Mouse (Mus musculus) adrenal gland, postnatal 4 days (tissue): ENCODE measurements around the gene Chd6. TPM values are rescaled to one million over a fixed set of nuclear protein-coding genes. Genes with fewer than 3 reads are reported as not detected.

ENCODE experiments used
- DNase-seq, 2 experiments: peaks; one replicate each; pipeline ENCODE4 v3.0.0; 2021 to 2022; ENCODE audit warnings: low spot score in 2 of 2, mixed read lengths in 2 of 2
- total RNA-seq, 2 experiments: library from RNA; stranded (reverse); gene quantifications; 2 replicates each; pipeline ENCODE4 v1.2.3; 2021

The Chd6 gene
- total RNA-seq, 2 experiments from 2014 or later: 57.8 to 62.7 TPM

GRCm38 (mm10) chr2:160933890-160934289, 175.0 kb downstream of the Chd6 start:
- DNase-seq: no peak

- no peak for DNase-seq
Measured at GRCm38 (mm10) chr2:160932981-160933380, 175.9 kb downstream of the Chd6 start.

GRCm38 (mm10) chr2:160932325-160932724, 176.6 kb downstream of the Chd6 start:
- DNase-seq: no peak

DNA sequence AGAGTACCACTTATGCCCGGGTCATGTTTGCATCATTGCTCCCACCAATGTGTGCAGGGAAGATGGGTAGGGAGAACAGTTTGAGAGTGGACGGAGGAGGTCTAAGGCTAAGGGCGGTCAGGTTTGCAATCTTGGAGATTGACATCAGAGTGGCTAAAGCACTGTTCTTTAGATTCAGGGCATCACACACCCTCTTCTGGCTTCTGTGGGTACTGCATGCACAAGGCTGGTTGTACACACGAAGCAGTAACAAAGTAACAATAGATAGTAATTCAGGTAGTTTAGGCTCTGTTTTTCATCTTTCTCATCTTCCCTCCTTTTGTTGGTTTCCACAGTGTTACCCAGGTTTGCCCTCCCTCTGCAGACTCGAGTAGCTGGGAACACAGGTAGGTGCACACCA, 177.5 kb downstream of the Chd6 start:
- DNase-seq: no peak

- no peak for DNase-seq
Measured at GRCm38 (mm10) chr2:160925203-160925602, 183.7 kb downstream of the Chd6 start.

DNA sequence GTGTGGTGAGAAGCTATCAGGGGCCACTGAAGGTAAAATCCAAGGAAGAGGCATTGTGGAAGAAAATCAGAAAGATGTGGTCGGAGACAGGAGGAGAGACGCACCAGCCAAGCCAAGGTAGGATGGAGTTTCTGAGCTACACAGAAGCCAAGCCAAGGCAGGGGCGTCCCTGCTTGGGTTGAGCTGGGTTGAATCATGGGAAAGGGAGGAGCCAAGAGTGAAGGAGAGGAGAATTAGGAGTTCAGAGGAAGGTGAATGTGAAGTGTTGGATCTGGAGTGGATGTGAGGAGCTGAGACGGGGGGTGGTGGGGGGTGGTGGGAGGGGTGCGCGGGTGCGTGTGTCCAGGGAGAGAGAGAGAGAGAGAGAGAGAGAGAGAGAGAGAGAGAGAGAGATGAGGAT, 187.6 kb downstream of the Chd6 start:
- DNase-seq: no peak

- DNase-seq: no peak
Measured at GRCm38 (mm10) chr2:160918930-160919215, 190.0 kb downstream of the Chd6 start.

DNA sequence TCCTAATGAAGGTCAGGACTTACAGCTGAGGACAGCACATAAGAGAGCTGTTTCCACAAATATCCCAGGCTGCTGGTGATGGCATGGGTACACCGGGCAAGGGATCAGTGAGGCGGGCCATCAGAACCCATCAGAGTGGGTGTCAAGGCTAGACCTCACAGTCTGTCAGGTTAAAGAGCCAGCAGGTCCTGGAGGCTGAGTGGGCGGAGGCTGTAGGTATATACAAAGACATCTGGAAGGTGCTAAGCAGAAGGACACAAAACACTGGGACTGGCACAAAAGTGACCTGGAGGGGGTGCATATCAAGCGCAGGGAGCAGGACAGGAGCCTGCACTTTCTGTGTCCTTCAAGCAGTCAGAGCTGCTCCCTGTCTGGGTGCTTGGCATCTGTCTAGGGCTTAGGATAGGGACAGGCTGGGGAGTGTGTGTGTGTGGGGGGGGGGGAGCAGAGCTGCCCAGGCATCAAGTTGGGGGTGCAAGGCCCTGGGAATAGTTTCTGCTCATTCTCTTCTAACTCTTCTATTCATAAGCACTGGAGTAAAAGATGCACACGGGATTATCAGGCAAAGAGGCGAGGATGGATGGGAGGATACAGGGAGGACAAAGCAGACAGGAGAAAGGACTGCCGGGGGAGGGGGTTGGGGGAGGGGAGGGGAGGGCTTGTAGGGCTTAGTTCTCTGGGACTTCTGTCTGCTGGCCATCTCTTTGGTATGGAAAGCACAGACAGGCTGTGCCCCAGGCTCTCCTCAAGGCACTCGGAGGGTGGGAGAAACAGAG, 190.5 kb downstream of the Chd6 start:
- DNase-seq: no peak

DNA sequence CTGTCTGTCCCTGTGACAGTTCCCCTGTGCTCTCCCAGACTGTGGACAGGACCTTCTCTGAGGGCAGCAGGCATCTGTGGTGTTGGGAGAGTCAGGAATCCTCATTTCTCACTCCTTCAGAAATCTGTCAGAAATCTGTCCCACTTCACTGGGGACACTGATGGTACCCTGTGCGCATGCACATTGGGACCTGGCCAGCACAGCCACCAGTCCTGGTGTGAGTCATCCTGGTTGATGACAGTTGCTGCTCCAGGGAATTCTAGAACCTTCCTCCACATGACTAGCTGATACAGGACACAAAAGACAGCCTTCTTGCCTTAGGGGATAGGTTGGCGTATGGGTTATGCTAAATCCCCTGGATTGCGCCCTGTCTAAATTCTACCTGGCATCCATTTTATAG, 191.6 kb downstream of the Chd6 start:
- no peak for DNase-seq

GRCm38 (mm10) chr2:160916714-160917113, 192.2 kb downstream of the Chd6 start:
- no peak for DNase-seq

DNA sequence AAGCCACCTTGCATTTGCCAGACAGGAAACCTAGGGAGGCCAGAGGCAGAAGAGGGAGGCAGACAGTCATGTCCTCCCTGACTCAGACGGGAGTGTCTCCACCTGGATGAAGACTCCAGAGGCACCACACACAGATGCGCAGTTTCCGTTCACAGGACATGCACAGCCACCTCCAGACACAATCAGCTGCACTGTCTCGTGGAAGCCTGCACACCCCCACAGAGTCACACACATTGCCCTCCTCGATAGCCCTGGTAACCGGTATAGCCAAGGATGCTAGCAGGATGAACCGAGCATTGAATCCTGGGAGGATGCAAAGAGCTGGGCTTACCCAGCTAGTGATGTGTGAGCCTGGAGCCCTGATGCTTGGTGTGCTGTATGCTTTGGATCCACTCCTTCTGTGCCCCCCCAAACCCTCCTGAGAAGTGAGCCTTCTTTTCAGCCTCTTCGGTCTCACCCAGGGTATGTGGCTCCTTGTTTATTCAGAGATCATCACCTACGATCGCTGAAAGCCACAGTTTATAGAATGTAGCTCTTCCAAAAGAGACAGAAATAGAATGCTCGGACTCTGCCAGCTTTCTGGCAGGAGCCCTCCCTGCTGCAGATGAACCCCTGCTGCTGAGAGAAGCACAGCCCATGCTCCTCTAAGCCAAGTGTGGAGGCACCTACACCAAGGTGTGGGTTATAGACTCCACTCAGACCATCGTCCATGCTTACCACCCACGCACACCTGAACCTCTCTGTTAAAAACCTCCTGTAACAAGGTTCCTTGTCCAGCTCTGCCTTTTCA, 192.9 kb downstream of the Chd6 start:
- no peak for DNase-seq

- DNase-seq: no peak
Measured at GRCm38 (mm10) chr2:160914656-160915055, 194.2 kb downstream of the Chd6 start.

DNA sequence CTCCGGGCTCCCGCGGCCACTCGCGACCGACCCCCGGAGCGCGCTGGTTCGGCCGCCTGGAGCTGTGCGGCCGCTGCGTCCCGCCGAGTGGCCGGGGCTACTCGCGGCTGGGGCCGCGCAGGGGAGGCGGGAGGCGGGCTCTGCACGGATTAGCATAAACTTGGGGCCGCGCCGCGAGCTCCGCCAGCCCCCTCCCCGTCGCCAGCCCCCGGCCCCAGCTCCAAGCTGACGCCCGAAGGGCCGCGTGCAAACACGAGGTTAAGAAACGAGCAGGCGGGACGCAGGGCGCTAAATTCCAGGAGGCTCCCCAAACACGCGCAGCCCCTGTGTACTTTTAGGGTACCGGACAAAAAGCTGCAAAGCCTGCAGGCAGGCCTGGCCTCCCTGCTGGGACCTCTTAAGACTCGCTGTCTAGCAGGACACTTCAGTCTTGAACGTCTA, 196.6 kb downstream of the Chd6 start, which contains the start of gene Emilin3:
Gene Emilin3 (minus strand): TSS at position 98 of the 441 bp plus-strand sequence.
- DNase-seq: no peak

GRCm38 (mm10) chr2:160911558-160912201, 197.2 kb downstream of the Chd6 start:
- DNase-seq: no peak

DNA sequence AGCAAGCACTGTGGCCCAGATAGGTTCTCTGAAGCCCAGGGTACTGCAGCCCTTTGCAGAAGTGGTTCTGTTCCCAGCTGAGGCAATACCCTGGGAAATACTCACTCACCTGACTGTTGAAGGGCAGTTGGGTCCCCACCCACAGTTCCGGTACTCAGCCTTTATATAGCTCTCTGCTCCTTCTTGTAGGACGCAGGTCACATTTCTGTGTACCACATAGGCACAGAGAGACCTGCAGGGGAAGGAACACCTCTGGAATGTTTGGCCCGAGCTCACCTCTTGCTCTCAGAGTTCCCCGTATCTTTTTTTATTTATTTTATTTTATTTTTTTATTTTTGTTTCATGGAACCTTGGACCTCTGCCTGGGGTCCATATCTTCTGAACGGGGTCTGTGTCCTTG, 198.2 kb downstream of the Chd6 start:
- DNase-seq: no peak

GRCm38 (mm10) chr2:160908607-160909006, 200.3 kb downstream of the Chd6 start:
- no peak for DNase-seq

DNA sequence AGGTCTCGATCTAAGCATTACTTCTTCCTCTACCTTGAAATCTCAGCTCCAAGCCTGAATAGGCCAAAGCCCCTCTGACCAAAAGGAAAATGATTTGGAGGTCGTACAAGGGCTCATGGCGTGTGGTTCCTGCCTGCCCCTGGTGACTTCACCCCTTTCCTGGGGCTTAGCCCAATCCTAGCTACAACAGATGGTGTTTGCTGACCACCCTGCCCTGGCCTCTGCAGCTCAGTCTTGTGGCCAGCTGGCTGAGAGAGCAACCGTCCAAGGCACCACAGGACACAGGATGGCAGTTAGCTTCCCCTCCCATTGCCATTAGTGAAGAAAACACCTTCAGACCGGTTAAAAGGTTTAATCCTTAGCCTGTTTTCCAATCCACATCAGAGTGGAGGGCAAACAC, 202.8 kb downstream of the Chd6 start:
- DNase-seq: no peak

- no peak for DNase-seq
Measured at GRCm38 (mm10) chr2:160905301-160905700, 203.6 kb downstream of the Chd6 start.

- no peak for DNase-seq
Measured at GRCm38 (mm10) chr2:160901656-160902412, 207.0 kb downstream of the Chd6 start.
